ENCODE assay signal across 19 mouse cellular contexts in genomic region chr19:41586752-41587151, GRCm38 (mm10).
"Had no signal": no experiment of that assay in that cellular context is flagged by ENCODE, and none has a peak within 500 bp of the region (broad histone marks: within the 10 kb centered on the region; RNA-seq: fewer than 3 reads in every experiment).

No protein-coding gene starts in this region.

- H3K4me3 ChIP-seq: liver, embryonic 15.5 days; lung, embryonic 15.5 days; megakaryocyte, embryonic 14.5 days; midbrain, embryonic 13.5 days; neural tube, embryonic 12.5 days; stomach, embryonic 15.5 days had no signal

- ATAC-seq: liver, postnatal 0 days; lung, postnatal 0 days; midbrain, embryonic 13.5 days; midbrain, embryonic 16.5 days had no signal

- H3K27me3 ChIP-seq: liver, embryonic 15.5 days; lung, embryonic 15.5 days; megakaryocyte, embryonic 14.5 days; midbrain, embryonic 13.5 days; neural tube, embryonic 12.5 days; stomach, embryonic 15.5 days had no signal

- DNase-seq: liver, postnatal 0 days; lung, adult 2 months; lung, postnatal 14 days; lung, postnatal 36 days; right cerebral cortex, postnatal 14 days; thymus, adult 2 months; thymus, postnatal 25 days; thymus, postnatal 4 days had no signal

- H3K9me3 ChIP-seq: liver, embryonic 15.5 days; lung, embryonic 15.5 days; megakaryocyte, embryonic 14.5 days; midbrain, embryonic 13.5 days; neural tube, embryonic 12.5 days; stomach, embryonic 15.5 days had no signal

- H3K27ac ChIP-seq: liver, embryonic 15.5 days; lung, embryonic 15.5 days; macrophage; midbrain, embryonic 13.5 days; neural tube, embryonic 12.5 days; stomach, embryonic 15.5 days; stomach, postnatal 0 days had no signal

- H3K4me1 ChIP-seq: liver, embryonic 15.5 days; lung, embryonic 15.5 days; stomach, embryonic 15.5 days had no signal

- H3K9ac ChIP-seq: liver, embryonic 15.5 days; liver, postnatal 0 days; lung, embryonic 15.5 days; midbrain, embryonic 13.5 days; neural tube, embryonic 12.5 days; stomach, embryonic 15.5 days had no signal

- H3K4me2 ChIP-seq: liver, embryonic 15.5 days; lung, embryonic 15.5 days; midbrain, embryonic 11.5 days; midbrain, embryonic 13.5 days; neural tube, embryonic 12.5 days; stomach, embryonic 15.5 days had no signal
